Mouse (Mus musculus) heart, adult 11 months (tissue): ENCODE measurements at regions not wholly inside any gene's neighbourhood (a gene's known extent, or its start where the extent isn't known, plus 50 kb on each side); places are given as distances from the start of the nearest gene placed in this dataset.

Source experiments
- DNase-seq: peaks from one replicate; pipeline ENCODE4 v3.0.0; 2022

- DNase-seq = no peak
These were observed 206.1 kb upstream of the Tet2 start for GRCm38 (mm10) chr3:133751011-133751410.

- no peak for DNase-seq
These were observed 206.6 kb upstream of the Tet2 start for GRCm38 (mm10) chr3:133751565-133751964.

- peak; percentile 50 for DNase-seq
These were observed 208.1 kb upstream of the Tet2 start for GRCm38 (mm10) chr3:133753041-133753440.

- peak; percentile 73 for DNase-seq
These were observed 209.3 kb upstream of the Tet2 start for GRCm38 (mm10) chr3:133754006-133754910.

- DNase-seq = peak; percentile 85
These were observed 209.9 kb upstream of the Tet2 start for GRCm38 (mm10) chr3:133754911-133755259.

GRCm38 (mm10) chr3:133757756-133758420, 212.9 kb upstream of the Tet2 start:
- peak; percentile 42 for DNase-seq

GRCm38 (mm10) chr3:133758421-133758820, 213.5 kb upstream of the Tet2 start:
- DNase-seq = peak; percentile 89

- DNase-seq = no peak
These were observed 214.7 kb upstream of the Tet2 start for GRCm38 (mm10) chr3:133759611-133760010.

- DNase-seq = no peak
These were observed 215.3 kb upstream of the Tet2 start for GRCm38 (mm10) chr3:133760221-133760620.

GRCm38 (mm10) chr3:133763721-133764120, 218.8 kb upstream of the Tet2 start:
- DNase-seq = no peak

GRCm38 (mm10) chr3:133773490-133773889, 228.6 kb upstream of the Tet2 start:
- DNase-seq = peak; percentile 91

- DNase-seq = no peak
These were observed 229.3 kb upstream of the Tet2 start for GRCm38 (mm10) chr3:133774229-133774628.

GRCm38 (mm10) chr3:133776013-133776412, 231.1 kb upstream of the Tet2 start:
- DNase-seq = no peak

GRCm38 (mm10) chr3:133779161-133779789, 234.3 kb upstream of the Tet2 start:
- DNase-seq = no peak

GRCm38 (mm10) chr3:133783060-133783459, 238.1 kb upstream of the Tet2 start:
- no peak for DNase-seq

- DNase-seq = no peak
These were observed 246.4 kb upstream of the Tet2 start for GRCm38 (mm10) chr3:133791361-133791760.

GRCm38 (mm10) chr3:133809007-133809552, 264.1 kb upstream of the Tet2 start:
- no peak for DNase-seq

- no peak for DNase-seq
These were observed 274.2 kb upstream of the Tet2 start for GRCm38 (mm10) chr3:133818966-133819700.

- DNase-seq = no peak
These were observed 288.9 kb upstream of the Tet2 start for GRCm38 (mm10) chr3:133833739-133834391.

- DNase-seq = no peak
These were observed 289.5 kb upstream of the Tet2 start for GRCm38 (mm10) chr3:133834459-133834858.

GRCm38 (mm10) chr3:133846301-133846700, 301.4 kb upstream of the Tet2 start:
- no peak for DNase-seq

GRCm38 (mm10) chr3:133874383-133874782, 329.4 kb upstream of the Tet2 start:
- DNase-seq = no peak
